Mouse (Mus musculus) embryonic facial prominence, embryonic 12.5 days (tissue): Measurements from ENCODE around the gene Adarb2. TPM values are rescaled to one million over a fixed set of nuclear protein-coding genes. Genes with fewer than 3 reads are reported as not detected.

Source experiments
- ATAC-seq: fragments of 200-750 bp; cut with Nextera tagmentation; 2 replicates; pipeline ENCODE4 v1.8.0; 2017; ENCODE audit not compliant: insufficient number of reproducible peaks, insufficient read depth, low FRiP score, low TSS enrichment
- H3K27ac ChIP-seq: fragments of 300-500 bp; sonication (generic); 2 replicates; pipeline ENCODE4 v1.5.1; 2016; ENCODE audit warnings: mild to moderate bottlenecking
- H3K27me3 ChIP-seq: fragments of 300-500 bp; sonication (generic); 2 replicates; pipeline ENCODE4 v1.6.1; 2016; ENCODE audit warnings: mild to moderate bottlenecking, moderate library complexity
- H3K36me3 ChIP-seq: fragments of 300-500 bp; sonication (generic); 2 replicates; pipeline ENCODE4 v1.6.1; 2016; ENCODE audit warnings: mild to moderate bottlenecking
- H3K4me1 ChIP-seq: fragments of 300-500 bp; sonication (generic); 2 replicates; pipeline ENCODE4 v1.6.1; 2016
- H3K4me2 ChIP-seq: fragments of 300-500 bp; sonication (generic); replicated peaks from 2 replicates; pipeline ENCODE4 v1.6.1; 2016; ENCODE audit warnings: mild to moderate bottlenecking, moderate library complexity
- H3K4me3 ChIP-seq: fragments of 300-500 bp; sonication (generic); 2 replicates; pipeline ENCODE4 v1.5.1; 2016; ENCODE audit warnings: mild to moderate bottlenecking
- H3K9ac ChIP-seq: fragments of 300-500 bp; sonication (generic); 2 replicates; pipeline ENCODE4 v1.6.1; 2016; ENCODE audit warnings: mild to moderate bottlenecking, moderate library complexity
- H3K9me3 ChIP-seq: fragments of 300-500 bp; sonication (generic); 2 replicates; pipeline ENCODE4 v1.6.1; 2016; ENCODE audit warnings: mild to moderate bottlenecking, moderate library complexity
- WGBS: fragments of 180-500 bp; shearing (Covaris S2); methylation state at CpG from one replicate; pipeline ENCODE4 v1.1.7; 2016; 5-methylcytosine and 5-hydroxymethylcytosine counted together
- polyA plus RNA-seq: library from polyadenylated mRNA; unstranded; fragments of >200 nt; fragmentation: Nextera tagmentation; extraction: Ambion mirVana; gene quantifications from 2 replicates; pipeline ENCODE4 v1.2.1, GENCODE M21; 2016

Adarb2 gene
- polyA plus RNA-seq, 1 experiment from 2014 or later = 3.4 TPM

GRCm38 (mm10) chr13:8467591-8468366 lies 265.1 kb downstream of the Adarb2 start:
- Histone ChIP-seq H3K9me3 (no peaks in the 10 kb centered on the region), H3K4me3 (no peak overlapping the region), H3K9ac (no peak overlapping the region), H3K36me3 (no peaks in the 10 kb centered on the region), H3K4me2 (no peak overlapping the region), H3K27me3 (no peaks in the 10 kb centered on the region), H3K27ac (no peak overlapping the region), H3K4me1 (no peaks in the 10 kb centered on the region)
- ATAC-seq = no peak
- WGBS = 73% methylated on average over 12 of the region's 12 CpGs

- Histone ChIP-seq H3K4me2 (no peak overlapping the region), H3K27me3 (no peaks in the 10 kb centered on the region), H3K9me3 (no peaks in the 10 kb centered on the region), H3K36me3 (no peaks in the 10 kb centered on the region), H3K4me3 (no peak overlapping the region), H3K9ac (no peak overlapping the region), H3K27ac (no peak overlapping the region), H3K4me1 (no peaks in the 10 kb centered on the region)
- 71% methylated on average over 3 of the region's 3 CpGs for WGBS
- ATAC-seq = no peak
Observed at GRCm38 (mm10) chr13:8476237-8476636, 273.6 kb downstream of the Adarb2 start.

GRCm38 (mm10) chr13:8478731-8479130 lies 276.1 kb downstream of the Adarb2 start:
- Histone ChIP-seq H3K4me2 (no peak overlapping the region), H3K9me3 (no peaks in the 10 kb centered on the region), H3K4me1 (no peaks in the 10 kb centered on the region), H3K27ac (no peak overlapping the region), H3K27me3 (no peaks in the 10 kb centered on the region), H3K4me3 (no peak overlapping the region), H3K36me3 (no peaks in the 10 kb centered on the region), H3K9ac (no peak overlapping the region)
- 82% methylated on average over 1 of the region's 1 CpGs for WGBS
- no peak for ATAC-seq

GRCm38 (mm10) chr13:8479970-8480369 lies 277.3 kb downstream of the Adarb2 start:
- Histone ChIP-seq H3K36me3 (no peaks in the 10 kb centered on the region), H3K9me3 (no peaks in the 10 kb centered on the region), H3K4me3 (no peak overlapping the region), H3K9ac (no peak overlapping the region), H3K4me1 (no peaks in the 10 kb centered on the region), H3K4me2 (no peak overlapping the region), H3K27ac (no peak overlapping the region), H3K27me3 (no peaks in the 10 kb centered on the region)
- ATAC-seq = no peak

GRCm38 (mm10) chr13:8481347-8481746 lies 278.7 kb downstream of the Adarb2 start:
- no peaks in the 10 kb centered on the region for H3K9me3 ChIP-seq
- H3K4me3 ChIP-seq = no peak overlapping the region
- H3K4me1 ChIP-seq = no peaks in the 10 kb centered on the region
- ATAC-seq = no peak
- no peak overlapping the region for H3K27ac ChIP-seq
- H3K27me3 ChIP-seq = no peaks in the 10 kb centered on the region
- no peak overlapping the region for H3K9ac ChIP-seq
- H3K4me2 ChIP-seq = no peak overlapping the region
- H3K36me3 ChIP-seq = no peaks in the 10 kb centered on the region
- WGBS = 53% methylated on average over 3 of the region's 3 CpGs

GRCm38 (mm10) chr13:8484592-8485272 lies 282.1 kb downstream of the Adarb2 start:
- Histone ChIP-seq H3K27me3 (no peaks in the 10 kb centered on the region), H3K4me1 (peaks cover 10% of the 10 kb centered on the region; the same call in 1 of the 2 replicates), H3K36me3 (no peaks in the 10 kb centered on the region), H3K9ac (no peak overlapping the region), H3K27ac (no peak overlapping the region), H3K4me3 (no peak overlapping the region), H3K9me3 (no peaks in the 10 kb centered on the region), H3K4me2 (no peak overlapping the region)
- WGBS = 43% methylated on average over 4 of the region's 4 CpGs
- no peak for ATAC-seq

- H3K9me3 ChIP-seq = no peaks in the 10 kb centered on the region
- H3K4me3 ChIP-seq = no peak overlapping the region
- peak overlapping the region; percentile 71; the same call in 1 of the 2 replicates for H3K27ac ChIP-seq
- peak; percentile 75 for ATAC-seq
- no peaks in the 10 kb centered on the region for H3K27me3 ChIP-seq
- peaks cover 10% of the 10 kb centered on the region; the same call in 1 of the 2 replicates for H3K4me1 ChIP-seq
- WGBS = 28% methylated on average over 5 of the region's 5 CpGs
- no peaks in the 10 kb centered on the region for H3K36me3 ChIP-seq
- H3K9ac ChIP-seq = no peak overlapping the region
- no peak overlapping the region for H3K4me2 ChIP-seq
Observed at GRCm38 (mm10) chr13:8487756-8488434, 285.2 kb downstream of the Adarb2 start.

- Histone ChIP-seq H3K36me3 (no peaks in the 10 kb centered on the region), H3K4me3 (no peak overlapping the region), H3K4me1 (no peaks in the 10 kb centered on the region; the same call in 1 of the 2 replicates), H3K4me2 (no peak overlapping the region), H3K9me3 (no peaks in the 10 kb centered on the region), H3K27ac (no peak overlapping the region), H3K27me3 (no peaks in the 10 kb centered on the region), H3K9ac (no peak overlapping the region)
- ATAC-seq = no peak
- WGBS = 84% methylated on average over 5 of the region's 5 CpGs
Observed at GRCm38 (mm10) chr13:8493363-8493762, 290.7 kb downstream of the Adarb2 start.

GRCm38 (mm10) chr13:8499551-8499950 lies 296.9 kb downstream of the Adarb2 start:
- Histone ChIP-seq H3K9me3 (no peaks in the 10 kb centered on the region), H3K36me3 (no peaks in the 10 kb centered on the region), H3K27me3 (no peaks in the 10 kb centered on the region), H3K4me1 (no peaks in the 10 kb centered on the region), H3K4me2 (no peak overlapping the region), H3K4me3 (no peak overlapping the region), H3K27ac (no peak overlapping the region), H3K9ac (no peak overlapping the region)
- 70% methylated on average over 5 of the region's 5 CpGs for WGBS
- no peak for ATAC-seq

GRCm38 (mm10) chr13:8511069-8511817 lies 308.6 kb downstream of the Adarb2 start:
- Histone ChIP-seq H3K27ac (no peak overlapping the region), H3K4me1 (no peaks in the 10 kb centered on the region), H3K9me3 (no peaks in the 10 kb centered on the region), H3K4me2 (no peak overlapping the region), H3K4me3 (no peak overlapping the region), H3K36me3 (no peaks in the 10 kb centered on the region), H3K27me3 (no peaks in the 10 kb centered on the region), H3K9ac (no peak overlapping the region)
- WGBS = 69% methylated on average over 7 of the region's 7 CpGs
- no peak for ATAC-seq

- no peaks in the 10 kb centered on the region for H3K36me3 ChIP-seq
- no peak overlapping the region for H3K4me3 ChIP-seq
- no peak overlapping the region for H3K27ac ChIP-seq
- 79% methylated on average over 4 of the region's 4 CpGs for WGBS
- no peak overlapping the region for H3K4me2 ChIP-seq
- H3K9me3 ChIP-seq = no peaks in the 10 kb centered on the region
- no peak overlapping the region for H3K9ac ChIP-seq
- no peak for ATAC-seq
- H3K4me1 ChIP-seq = no peaks in the 10 kb centered on the region
- no peaks in the 10 kb centered on the region for H3K27me3 ChIP-seq
Observed at GRCm38 (mm10) chr13:8515979-8516715, 313.5 kb downstream of the Adarb2 start.
